Mouse (Mus musculus) erythroblast, embryonic 14.5 days (primary cell): ENCODE measurements around the gene Mdn1.

Experiments used
- GATA1 ChIP-seq: IDR thresholded peaks from 2 replicates; pipeline ENCODE4 v1.6.1; 2012; ENCODE audit warnings: low read length, inconsistent platforms, mixed read lengths
- TAL1 ChIP-seq: IDR thresholded peaks from 3 replicates; pipeline ENCODE4 v1.6.1; 2012; ENCODE audit warnings: low read length, inconsistent platforms, mixed read lengths

DNA sequence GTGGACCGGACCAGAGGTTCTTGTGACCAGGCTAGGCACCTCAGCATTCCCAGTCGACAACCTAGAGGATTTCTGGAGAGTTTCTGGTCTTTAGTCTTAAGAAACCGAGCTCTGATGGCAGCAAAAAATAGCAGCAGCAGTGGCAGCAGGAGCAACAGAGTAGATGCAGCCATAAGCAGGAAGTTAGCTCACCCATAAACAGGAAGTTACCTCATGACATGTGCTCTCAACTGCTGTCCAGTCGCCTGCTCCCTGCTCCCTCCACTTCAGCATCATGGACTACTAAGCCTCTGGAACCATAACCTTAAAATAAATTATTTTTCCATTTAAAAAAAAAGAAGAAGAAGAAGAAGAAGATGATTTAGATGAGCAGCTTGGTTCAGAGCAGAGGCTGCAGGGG is 132.1 kb downstream of the Mdn1 start:
- TF ChIP-seq GATA1, result no peak
- TF ChIP-seq TAL1, result no peak
